Mouse (Mus musculus): ENCODE measurements around the gene Ankrd65. TPM values are rescaled to one million over a fixed set of nuclear protein-coding genes. Genes with fewer than 3 reads are reported as not detected.

Ankrd65 gene
- total RNA-seq, 2 experiments from 2014 or later, result not detected

- DNase-seq (ENCODE audit: low spot score), result peak; percentile 94
These were observed 21.9 kb downstream of the Ankrd65 start, which contains the start of gene Ccnl2 for GRCm38 (mm10) chr4:155811929-155812664. Gene Ccnl2 (plus strand): TSS chr4:155812489.

- DNase-seq (ENCODE audit: low spot score), result no peak
These were observed 22.5 kb downstream of the Ankrd65 start for GRCm38 (mm10) chr4:155812665-155813181.

GRCm38 (mm10) chr4:155817533-155817932, 27.3 kb downstream of the Ankrd65 start:
- DNase-seq (ENCODE audit: low spot score), result no peak

GRCm38 (mm10) chr4:155821025-155821424, 30.8 kb downstream of the Ankrd65 start:
- DNase-seq (ENCODE audit: low spot score), result no peak

- no peak for DNase-seq (ENCODE audit: low spot score)
These were observed 33.2 kb downstream of the Ankrd65 start for GRCm38 (mm10) chr4:155823443-155823842.

GRCm38 (mm10) chr4:155829866-155830265, 39.6 kb downstream of the Ankrd65 start:
- no peak for DNase-seq (ENCODE audit: low spot score)

GRCm38 (mm10) chr4:155830596-155830995, 40.4 kb downstream of the Ankrd65 start:
- DNase-seq (ENCODE audit: low spot score), result no peak

- DNase-seq (ENCODE audit: low spot score), result peak; percentile 96
These were observed 41.0 kb downstream of the Ankrd65 start, which contains the start of gene Aurkaip1 for GRCm38 (mm10) chr4:155831205-155831766. Gene Aurkaip1 (plus strand): TSS chr4:155831272.

GRCm38 (mm10) chr4:155831831-155832230, 41.6 kb downstream of the Ankrd65 start:
- no peak for DNase-seq (ENCODE audit: low spot score)

GRCm38 (mm10) chr4:155832321-155832720, 42.1 kb downstream of the Ankrd65 start:
- no peak for DNase-seq (ENCODE audit: low spot score)

- no peak for DNase-seq (ENCODE audit: low spot score)
These were observed 43.0 kb downstream of the Ankrd65 start for GRCm38 (mm10) chr4:155833234-155833633.

GRCm38 (mm10) chr4:155833836-155834235, 43.6 kb downstream of the Ankrd65 start:
- DNase-seq (ENCODE audit: low spot score), result peak; percentile 91

- DNase-seq (ENCODE audit: low spot score), result peak; percentile 75
These were observed 47.3 kb downstream of the Ankrd65 start for GRCm38 (mm10) chr4:155837404-155838010.

GRCm38 (mm10) chr4:155838187-155839153, 48.2 kb downstream of the Ankrd65 start:
- peak; percentile 67 for DNase-seq (ENCODE audit: low spot score)

GRCm38 (mm10) chr4:155839483-155839910, 49.3 kb downstream of the Ankrd65 start, which contains the start of gene Mxra8:
Gene Mxra8 (plus strand): TSS chr4:155839680.
- DNase-seq (ENCODE audit: low spot score), result peak; percentile 90

- DNase-seq (ENCODE audit: low spot score), result peak; percentile 64
These were observed 50.1 kb downstream of the Ankrd65 start for GRCm38 (mm10) chr4:155840076-155841002.

GRCm38 (mm10) chr4:155841003-155841454, 50.8 kb downstream of the Ankrd65 start:
- DNase-seq (ENCODE audit: low spot score), result peak; percentile 64

GRCm38 (mm10) chr4:155841651-155842270, 51.5 kb downstream of the Ankrd65 start:
- no peak for DNase-seq (ENCODE audit: low spot score)

GRCm38 (mm10) chr4:155843231-155843630, 53.0 kb downstream of the Ankrd65 start:
- DNase-seq (ENCODE audit: low spot score), result no peak

Data from gastrocnemius, adult 18-20 months (tissue).